Mouse (Mus musculus) testis, adult 2 months (tissue): ENCODE measurements around the gene Vmn2r19. TPM values are rescaled to one million over a fixed set of nuclear protein-coding genes. Genes with fewer than 3 reads are reported as not detected.
A peak's percentile ranks its signal among the peaks of the same experiment; 100 is the strongest.

Source experiments
- H3K27ac ChIP-seq: fragments of 200-500 bp; 2 replicates; pipeline ENCODE4 v1.5.1; 2012; ENCODE audit warnings: low read depth, low read length; ENCODE audit not compliant: control insufficient read depth, insufficient read depth
- H3K27me3 ChIP-seq: fragments of 200-500 bp; 2 replicates; pipeline ENCODE4 v1.6.1; 2012; ENCODE audit warnings: mild to moderate bottlenecking, low read length, moderate library complexity; ENCODE audit not compliant: control insufficient read depth, insufficient read depth
- H3K36me3 ChIP-seq: fragments of 200-500 bp; 2 replicates; pipeline ENCODE4 v1.6.1; 2012; ENCODE audit warnings: mild to moderate bottlenecking, low read length; ENCODE audit not compliant: control insufficient read depth, insufficient read depth
- H3K4me1 ChIP-seq: fragments of 200-500 bp; 2 replicates; pipeline ENCODE4 v1.6.1; 2012; ENCODE audit warnings: low read length; ENCODE audit not compliant: control insufficient read depth, insufficient read depth
- H3K4me3 ChIP-seq: fragments of 200-500 bp; 2 replicates; pipeline ENCODE4 v1.5.1; 2012; ENCODE audit warnings: low read depth, mild to moderate bottlenecking, low read length, moderate library complexity, mixed read lengths; ENCODE audit not compliant: control insufficient read depth
- CTCF ChIP-seq: fragments of 200-500 bp; IDR thresholded peaks from 2 replicates; pipeline ENCODE4 v1.5.1; 2012; ENCODE audit warnings: low read depth, mild to moderate bottlenecking, inconsistent platforms, low read length, moderate library complexity; ENCODE audit not compliant: control insufficient read depth, insufficient read depth, insufficient replicate concordance
- POLR2A ChIP-seq: fragments of 200-500 bp; IDR thresholded peaks from 2 replicates; pipeline ENCODE4 v1.6.1; 2012; ENCODE audit warnings: low read depth, mild to moderate bottlenecking, inconsistent platforms, low read length, moderate library complexity; ENCODE audit not compliant: control insufficient read depth
- polyA plus RNA-seq: library from polyadenylated mRNA; depleted of rRNA; stranded (reverse); fragments of >200 nt; gene quantifications from 2 replicates; pipeline ENCODE4 v1.2.3, GENCODE M21; 2012; rRNA removed

Gene Vmn2r19
- polyA plus RNA-seq, 1 experiment: 0.06 TPM

GRCm38 (mm10) chr6:123332503-123332902 is 24.4 kb downstream of the Vmn2r19 start:
- H3K4me1 ChIP-seq: no peaks in the 10 kb centered on the region
- TF ChIP-seq POLR2A: no peak
- TF ChIP-seq CTCF: no peak
- H3K27ac ChIP-seq: no peak overlapping the region
- no peak overlapping the region for H3K4me3 ChIP-seq
- no peaks in the 10 kb centered on the region for H3K36me3 ChIP-seq
- no peaks in the 10 kb centered on the region for H3K27me3 ChIP-seq

GRCm38 (mm10) chr6:123340093-123340492 is 32.0 kb downstream of the Vmn2r19 start:
- Histone ChIP-seq H3K27me3 (no peaks in the 10 kb centered on the region), H3K4me3 (no peak overlapping the region), H3K27ac (no peak overlapping the region), H3K36me3 (no peaks in the 10 kb centered on the region), H3K4me1 (no peaks in the 10 kb centered on the region)
- TF ChIP-seq POLR2A (no peak), CTCF (peak; percentile 33; the same call in 1 of the 2 replicates)

- TF ChIP-seq POLR2A (no peak), CTCF (no peak)
- Histone ChIP-seq H3K36me3 (no peaks in the 10 kb centered on the region), H3K4me3 (no peak overlapping the region), H3K27ac (no peak overlapping the region), H3K27me3 (no peaks in the 10 kb centered on the region), H3K4me1 (no peaks in the 10 kb centered on the region)
Observed at GRCm38 (mm10) chr6:123346141-123346540, 38.0 kb downstream of the Vmn2r19 start.

Other genes starting within 250 kb of the Vmn2r19 start
- gene Clec4a2, start 201.9 kb upstream of the Vmn2r19 start, polyA plus RNA-seq: 3.9 and 4.1 TPM in 2 replicates
- gene Clec4b2, start 135.4 kb upstream of the Vmn2r19 start, polyA plus RNA-seq: not detected in 2 replicates
- 0.28 and 0.44 TPM in 2 replicates for gene Clec4n, start 78.5 kb upstream of the Vmn2r19 start, polyA plus RNA-seq
- gene Clec4d, start 46.2 kb upstream of the Vmn2r19 start, polyA plus RNA-seq: not detected in 2 replicates
- not detected in 2 replicates for gene Clec4e, start 18.5 kb upstream of the Vmn2r19 start, polyA plus RNA-seq
- not detected in 2 replicates for gene Vmn2r20, start 109.8 kb downstream of the Vmn2r19 start, polyA plus RNA-seq
- not detected in 2 replicates for gene Vmn2r21, start 225.1 kb downstream of the Vmn2r19 start, polyA plus RNA-seq